Mouse (Mus musculus) frontal cortex, postnatal 25 days (tissue): ENCODE results near the gene Foxp1.

Source experiments
- DNase-seq, 2 experiments: peaks; one replicate each; pipeline ENCODE4 v3.0.0; 2022; ENCODE audit warnings: low spot score in 2 of 2

Foxp1 gene

DNA sequence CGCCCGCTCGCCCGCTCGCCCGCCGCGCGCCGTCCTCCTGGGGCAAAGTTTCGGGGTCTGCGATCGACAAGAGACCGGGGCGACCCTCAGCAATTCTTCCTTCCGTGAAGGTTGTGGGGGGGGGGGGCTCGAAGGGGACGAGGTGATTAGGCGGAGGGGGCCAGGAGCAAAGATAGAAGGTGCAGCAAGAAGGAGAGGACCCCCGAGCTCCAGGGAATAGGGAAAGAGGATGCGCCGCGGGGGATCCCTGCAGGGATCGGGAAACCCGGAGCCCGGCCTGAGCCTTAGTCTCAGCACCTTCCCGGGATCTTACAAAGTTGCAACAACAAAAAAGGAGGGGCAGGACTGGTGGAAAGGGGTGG, 1.9 kb downstream of the Foxp1 start:
- no peak for DNase-seq

DNA sequence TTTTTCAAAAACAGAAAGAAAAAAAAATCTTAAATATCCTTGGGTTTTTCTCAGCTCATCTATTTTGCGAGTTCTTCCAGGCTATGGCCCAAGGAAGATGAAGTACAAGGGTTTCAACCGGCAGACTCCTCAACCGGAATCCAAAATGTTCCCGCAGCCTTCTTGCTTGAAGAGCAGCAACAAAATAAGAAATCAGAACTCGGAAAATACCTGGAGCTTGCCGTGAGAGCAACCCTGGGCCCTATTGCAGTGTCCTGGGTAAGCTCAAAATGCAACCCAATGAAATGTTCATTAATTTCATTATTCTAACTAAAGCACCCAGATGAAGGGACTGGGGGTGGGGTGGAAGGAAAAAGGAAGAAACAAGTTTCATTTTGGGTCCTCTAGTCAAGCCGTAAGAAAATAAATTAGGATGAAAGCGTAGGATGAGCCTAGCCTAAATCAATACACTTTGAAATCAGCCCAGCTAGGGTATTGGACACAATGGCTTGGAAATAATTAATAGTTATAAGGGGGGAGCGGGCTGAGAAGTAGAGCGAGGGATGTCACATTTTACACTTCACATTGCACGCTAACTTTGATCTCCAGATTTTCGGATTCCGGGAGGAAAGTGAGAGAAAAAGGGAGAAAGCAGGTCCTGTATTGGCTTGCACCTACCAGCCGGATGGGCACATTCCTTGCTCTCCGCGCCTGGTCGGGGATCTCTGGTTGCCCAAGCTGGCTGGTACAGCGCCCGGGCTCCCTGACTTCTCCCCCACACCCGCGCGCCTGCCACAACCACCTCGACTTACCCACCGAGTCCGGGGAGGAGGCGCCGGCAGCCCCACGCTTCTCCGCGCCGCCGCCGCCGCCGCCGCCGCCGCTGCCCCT, 2.5 kb downstream of the Foxp1 start:
- DNase-seq, result no peak

GRCm38 (mm10) chr6:99519052-99519451, 3.5 kb downstream of the Foxp1 start:
- DNase-seq, result no peak

DNA sequence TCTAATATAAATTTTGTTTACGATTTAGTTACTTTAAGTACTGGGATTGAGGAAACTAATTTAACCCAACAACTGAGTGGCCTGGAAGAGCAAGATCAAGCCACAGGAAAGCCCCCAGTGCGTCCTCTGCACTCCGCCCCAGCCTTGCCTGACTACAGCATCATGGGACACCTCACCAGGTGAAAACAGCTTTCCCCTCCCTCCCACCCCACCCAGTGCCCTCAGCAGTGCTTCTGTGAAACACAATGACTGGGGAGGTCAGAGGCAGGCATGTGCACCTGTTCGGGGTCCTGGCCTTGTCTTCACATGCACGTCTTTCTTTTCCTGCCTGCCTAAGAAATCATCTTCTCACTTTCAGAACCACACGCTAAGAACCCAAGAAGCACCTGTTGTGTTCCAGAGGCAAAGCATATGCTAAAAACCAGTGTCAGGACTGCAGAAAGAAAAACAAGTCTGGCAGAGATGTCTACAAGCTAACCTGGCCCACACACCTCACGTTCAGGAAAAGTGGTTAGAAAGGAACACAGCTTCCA, 6.8 kb downstream of the Foxp1 start:
- DNase-seq, result no peak

- no peak for DNase-seq
Observed at GRCm38 (mm10) chr6:99511862-99512261, 10.7 kb downstream of the Foxp1 start.

- DNase-seq, result no peak
Observed at GRCm38 (mm10) chr6:99509189-99509592, 13.3 kb downstream of the Foxp1 start.

DNA sequence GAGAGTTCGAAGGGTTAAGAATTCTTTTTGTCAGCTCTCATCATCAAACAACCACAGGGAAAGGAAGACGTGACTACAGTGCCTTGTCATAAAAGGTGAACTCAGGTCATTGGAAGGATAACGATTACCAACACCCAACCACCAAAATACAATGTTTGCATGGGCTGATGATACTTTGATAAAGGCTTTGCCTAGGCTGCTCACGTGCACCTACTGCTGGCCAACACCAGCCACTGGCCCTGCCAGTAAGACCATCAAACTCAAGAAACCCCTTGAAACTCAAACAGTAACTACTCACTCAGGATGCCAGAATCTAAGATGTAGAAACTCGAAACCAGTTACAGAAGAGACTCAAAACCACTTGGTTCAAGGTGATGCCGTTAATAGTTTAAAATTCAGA, 15.7 kb downstream of the Foxp1 start:
- DNase-seq, result no peak

DNA sequence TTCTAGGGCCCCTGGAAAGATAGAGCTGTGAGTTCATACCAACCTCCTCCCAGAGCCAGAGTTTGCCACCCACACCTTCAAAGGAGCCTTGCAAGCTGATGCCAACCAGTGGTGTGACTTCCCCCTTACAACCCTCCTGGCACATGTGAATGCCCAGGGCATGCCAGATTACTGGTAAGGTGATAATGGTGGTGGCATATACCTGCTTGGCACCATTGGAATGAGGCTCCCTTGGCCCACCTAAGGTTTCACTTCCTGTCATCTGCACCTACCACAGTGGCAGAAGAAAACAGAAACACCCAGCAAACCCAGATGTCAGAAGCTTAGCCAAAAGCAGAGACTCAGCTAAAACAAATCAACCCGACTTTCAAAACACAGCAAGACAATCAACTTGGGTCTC, 18.8 kb downstream of the Foxp1 start:
- no peak for DNase-seq

DNA sequence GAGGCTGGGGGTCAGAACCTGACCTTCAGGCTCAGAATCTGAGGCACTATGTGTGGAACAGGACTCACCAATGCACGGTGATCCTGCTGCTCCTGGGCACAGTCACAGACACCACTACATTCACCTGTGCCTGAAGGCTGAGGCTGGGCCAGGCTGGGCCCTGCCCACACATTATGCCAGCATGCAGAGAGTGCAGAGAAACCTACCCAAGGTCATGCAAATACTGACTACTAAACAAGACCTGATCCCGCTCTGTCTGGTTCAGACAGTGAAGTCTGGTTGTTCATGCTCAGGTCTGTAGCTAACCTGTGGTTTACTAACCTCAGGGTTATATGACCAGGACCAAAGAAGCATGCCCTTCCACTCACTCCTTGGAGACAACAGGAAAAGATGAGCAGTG, 19.8 kb downstream of the Foxp1 start:
- DNase-seq, result no peak

GRCm38 (mm10) chr6:99502314-99502713, 20.2 kb downstream of the Foxp1 start:
- DNase-seq, result no peak

DNA sequence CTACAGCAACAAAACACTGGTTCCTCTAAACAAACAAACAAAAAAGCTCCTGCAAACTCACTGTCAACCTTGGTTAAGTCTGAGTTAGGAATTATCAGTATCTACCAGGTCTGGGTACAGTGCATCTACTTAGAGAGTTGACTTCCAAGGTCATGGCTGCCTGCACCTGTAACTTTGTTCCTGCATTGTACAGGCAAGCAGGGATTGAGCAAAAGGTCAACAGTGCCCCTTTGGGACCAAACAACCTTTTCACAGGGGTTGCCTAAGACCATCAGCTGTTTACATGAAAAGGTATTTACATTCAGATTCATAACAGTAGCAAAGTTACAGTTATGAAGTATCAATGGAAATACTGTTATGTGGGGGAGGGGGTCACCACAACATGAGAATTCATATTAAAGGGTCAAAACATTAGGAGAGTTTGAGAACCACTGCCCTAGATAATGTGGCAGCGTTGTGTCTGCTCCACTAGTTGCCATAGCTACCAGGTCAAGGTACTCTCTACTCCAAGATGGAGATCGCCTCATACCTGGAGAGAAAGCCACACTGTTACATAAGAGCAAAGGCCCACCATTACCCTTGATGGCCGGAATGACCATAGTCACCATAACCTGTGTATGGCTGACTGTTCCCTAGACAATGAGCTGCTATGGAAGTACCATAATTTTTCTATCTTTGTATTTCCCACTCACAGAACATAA, 21.8 kb downstream of the Foxp1 start:
- no peak for DNase-seq

DNA sequence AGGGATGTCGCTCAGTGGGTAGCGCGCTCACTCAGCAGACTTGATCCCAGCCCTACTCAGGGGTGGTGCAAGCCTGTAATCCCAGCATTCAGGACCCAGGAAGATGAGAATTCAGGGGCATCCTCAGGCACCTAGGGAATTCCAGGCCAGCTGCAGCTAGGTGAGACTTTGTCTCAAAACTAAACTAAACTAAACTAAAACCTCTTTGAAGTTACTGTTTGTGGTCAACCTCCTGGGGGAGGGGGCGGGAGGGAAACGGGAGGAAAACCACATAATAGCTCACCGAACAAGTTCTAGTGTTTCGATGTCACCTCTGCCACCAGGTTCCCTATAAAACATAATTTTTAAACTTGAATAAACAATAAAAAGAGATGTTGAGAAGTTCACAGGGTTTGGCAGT, 24.4 kb downstream of the Foxp1 start:
- no peak for DNase-seq

GRCm38 (mm10) chr6:99496114-99496513, 26.4 kb downstream of the Foxp1 start:
- DNase-seq, result no peak

- no peak for DNase-seq
Observed at GRCm38 (mm10) chr6:99492937-99493336, 29.6 kb downstream of the Foxp1 start.

DNA sequence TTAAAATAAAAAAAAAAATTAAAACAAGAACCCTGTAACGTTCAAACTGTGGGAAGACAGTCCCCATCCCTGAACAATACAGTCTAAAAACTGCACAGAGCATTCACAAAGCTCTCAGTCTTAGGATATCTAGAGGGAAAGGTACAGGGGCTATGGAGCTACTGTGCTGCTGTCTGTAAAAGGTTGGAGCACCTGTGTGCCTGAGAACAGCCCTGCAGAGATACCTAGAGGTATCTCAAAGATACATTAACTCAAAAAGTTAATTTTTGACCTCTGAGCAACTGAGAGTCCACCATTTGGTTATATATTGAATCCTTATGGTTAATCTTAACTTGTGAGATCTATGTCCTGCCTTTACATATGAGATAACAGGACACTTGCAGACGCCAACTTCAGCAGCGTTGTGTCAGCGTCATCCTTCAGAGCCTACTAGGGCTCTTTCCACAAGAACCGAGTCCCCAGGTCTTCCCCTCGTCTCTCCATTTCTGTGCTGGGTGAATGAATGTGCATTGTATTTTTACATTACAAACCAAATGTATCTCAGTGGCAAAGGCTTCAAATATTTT, 30.5 kb downstream of the Foxp1 start:
- DNase-seq, result no peak

GRCm38 (mm10) chr6:99491146-99491545, 31.4 kb downstream of the Foxp1 start:
- no peak for DNase-seq

DNA sequence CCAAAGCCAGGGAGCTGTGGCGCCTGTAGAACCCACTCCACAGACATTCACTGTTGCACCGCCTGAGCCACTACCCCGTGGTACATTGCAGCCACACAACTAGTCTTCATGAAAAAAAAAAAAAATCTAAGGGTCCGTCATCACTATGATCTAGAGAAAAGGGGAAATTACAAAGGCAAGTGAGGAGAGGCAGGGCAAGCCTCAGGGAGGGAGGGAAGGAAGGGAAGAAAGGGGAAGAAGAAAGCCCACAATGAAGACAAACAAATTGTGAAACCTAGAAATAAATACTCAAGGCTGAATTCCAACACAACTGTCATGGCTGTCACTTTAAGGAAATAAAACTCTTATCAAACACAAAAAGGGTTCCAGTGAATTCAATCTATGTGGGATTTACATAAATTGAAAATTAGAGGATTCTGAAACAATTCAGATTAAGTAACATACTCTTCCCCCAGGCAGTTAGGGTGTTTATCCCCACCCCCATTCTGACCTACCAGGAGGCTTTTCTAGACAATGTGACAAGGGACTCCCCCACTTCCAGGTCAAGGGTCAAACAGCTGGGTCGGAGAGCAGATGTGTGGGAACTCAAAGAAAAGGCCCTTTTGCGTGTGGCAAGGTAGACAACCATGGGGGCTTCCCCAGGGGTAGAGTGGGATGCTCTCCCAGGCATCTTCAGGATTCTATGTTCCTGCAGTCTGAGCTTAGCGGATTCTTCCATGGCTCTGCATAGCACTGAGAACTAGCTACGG, 32.4 kb downstream of the Foxp1 start:
- DNase-seq, result no peak

DNA sequence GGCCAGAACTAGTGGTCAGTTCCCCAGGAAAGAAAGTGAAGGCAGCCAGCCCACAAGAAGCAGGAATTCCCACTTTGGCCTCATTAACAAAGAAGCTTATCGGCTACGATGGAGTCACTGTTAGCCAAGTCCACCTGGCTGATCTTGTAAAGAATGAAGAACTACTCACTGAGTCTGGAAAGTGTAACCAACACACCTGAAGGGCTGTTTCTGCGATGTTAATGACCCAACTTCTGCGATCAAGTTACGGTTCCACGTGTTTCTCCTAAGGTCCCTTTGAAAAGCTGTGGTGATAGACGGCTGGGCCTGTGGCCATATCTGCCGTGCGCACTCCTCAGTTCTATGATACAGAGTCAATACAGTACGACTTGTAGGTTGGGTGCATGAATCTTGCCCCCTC, 33.1 kb downstream of the Foxp1 start:
- no peak for DNase-seq

DNA sequence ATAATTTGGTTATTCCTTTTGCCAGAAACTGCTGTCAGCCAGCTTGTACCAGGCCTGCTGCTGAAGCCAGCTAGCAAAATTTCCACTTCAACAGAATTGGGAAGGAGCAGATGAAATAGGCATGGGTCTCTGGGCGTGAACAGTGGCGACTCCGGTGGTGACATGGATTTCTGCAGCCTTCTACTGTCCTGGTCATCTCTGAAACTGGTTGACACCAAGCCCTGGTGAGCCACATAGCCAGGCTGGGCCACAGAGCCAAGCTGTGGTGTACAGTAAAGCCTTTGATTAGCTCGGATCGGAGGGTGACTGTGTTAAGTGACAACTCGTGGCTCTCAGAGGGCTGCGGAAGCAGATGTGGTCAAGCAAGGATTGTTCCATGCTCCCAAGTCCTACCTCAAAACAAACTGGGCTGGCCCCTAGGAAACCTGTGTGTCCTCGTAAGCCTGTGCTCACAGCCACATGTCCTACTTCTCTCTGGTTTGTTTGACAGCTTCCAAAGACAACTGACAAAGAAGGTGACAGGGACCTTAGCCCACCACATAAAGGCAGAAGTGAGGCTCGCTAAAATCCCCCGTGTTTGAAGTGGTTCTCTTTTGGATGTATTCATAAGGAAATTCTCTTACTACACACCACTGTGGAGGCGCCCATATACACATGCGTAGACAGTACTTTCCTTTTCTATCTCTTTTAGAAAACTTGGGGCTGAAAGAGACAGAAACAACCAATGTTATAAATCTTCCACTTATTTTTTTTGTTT, 36.5 kb downstream of the Foxp1 start:
- no peak for DNase-seq

DNA sequence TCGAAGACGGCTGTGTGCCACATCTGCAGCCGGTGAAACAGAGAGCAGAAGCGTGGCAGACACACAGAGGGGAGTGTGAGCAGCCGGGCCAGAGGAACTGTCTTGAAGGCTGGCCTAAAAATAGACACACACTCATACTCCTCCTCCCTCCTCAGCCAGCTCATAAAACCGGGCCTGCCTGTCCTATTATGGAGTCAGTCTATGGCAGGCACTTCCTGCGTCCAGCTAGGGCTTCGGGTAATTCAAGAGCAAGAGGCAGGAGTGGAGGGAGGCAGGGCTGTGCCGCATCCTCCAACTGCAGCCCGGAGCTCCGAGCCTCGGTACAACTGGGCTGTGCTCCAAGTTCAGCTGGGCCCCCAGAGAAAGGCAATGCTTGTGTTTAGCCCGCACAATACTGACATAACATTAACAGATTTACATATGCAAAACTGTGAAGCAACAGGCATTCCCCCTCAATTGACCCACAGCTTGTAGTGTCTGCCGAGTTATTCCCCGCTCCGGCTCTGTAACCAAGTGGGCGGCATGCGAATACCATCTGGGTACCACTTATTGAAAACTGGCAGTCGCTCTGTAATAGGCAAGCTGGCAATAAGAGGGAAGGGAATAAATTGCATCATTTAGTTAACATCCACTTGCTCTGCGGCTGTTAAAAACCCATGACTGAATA, 37.2 kb downstream of the Foxp1 start:
- peak; percentile 43 to 44 for DNase-seq

GRCm38 (mm10) chr6:99484884-99485216, 37.7 kb downstream of the Foxp1 start:
- no peak for DNase-seq
